Mouse (Mus musculus): ENCODE results near the gene Ptprj.

GRCm38 (mm10) chr2:90563171-90563570, 17.3 kb downstream of the Ptprj start:
- no peak for TF ChIP-seq POLR2A (IDR thresholded peaks at IDR 0.05; ENCODE audit: extremely low read depth, insufficient read depth, low read length)
- no peak for TF ChIP-seq CTCF (IDR thresholded peaks at IDR 0.05; ENCODE audit: low read depth, low read length)
